Mouse (Mus musculus): ENCODE measurements at regions not wholly inside any gene's neighbourhood (a gene's known extent, or its start where the extent isn't known, plus 50 kb on each side); places are given as distances from the start of the nearest gene placed in this dataset.

GRCm38 (mm10) chr17:59232251-59232650 lies 219.1 kb upstream of the Nudt12 start:
- H3K4me1 ChIP-seq (replicated peaks; ENCODE audit: control insufficient read depth, insufficient read depth, low read length), result no peaks in the 10 kb centered on the region
- WGBS, result 87% methylated on average over 2 of the region's 2 CpGs
- H3K36me3 ChIP-seq (ENCODE audit: control insufficient read depth, insufficient read depth), result no peaks in the 10 kb centered on the region
- H3K4me3 ChIP-seq (replicated peaks; ENCODE audit: low read length), result no peak overlapping the region
- H3K9ac ChIP-seq (replicated peaks; ENCODE audit: low read depth, low read length), result no peak overlapping the region
- no peaks in the 10 kb centered on the region for H3K27me3 ChIP-seq (replicated peaks; ENCODE audit: control insufficient read depth, insufficient read depth, low read length)
- H3K27ac ChIP-seq (ENCODE audit: low read length), result no peak overlapping the region
- no peak for ATAC-seq
- H3K9me3 ChIP-seq (ENCODE audit: control insufficient read depth, low read length), result no peaks in the 10 kb centered on the region
- no peak overlapping the region for H3K4me2 ChIP-seq (ENCODE audit: low read length)
